Mouse (Mus musculus) adrenal gland, adult 18-20 months (tissue): ENCODE measurements at regions not wholly inside any gene's neighbourhood (a gene's known extent, or its start where the extent isn't known, plus 50 kb on each side); places are given as distances from the start of the nearest gene placed in this dataset.
"Not testable (repeated sequence)": the region's sequence is repeated elsewhere in the genome, so short reads cannot be mapped to it uniquely, and the experiment has no call there.

Experiments
- DNase-seq, 2 experiments: peaks; one replicate each; pipeline ENCODE4 v3.0.0; 2021 to 2022; ENCODE audit warnings: low spot score in 2 of 2

DNA sequence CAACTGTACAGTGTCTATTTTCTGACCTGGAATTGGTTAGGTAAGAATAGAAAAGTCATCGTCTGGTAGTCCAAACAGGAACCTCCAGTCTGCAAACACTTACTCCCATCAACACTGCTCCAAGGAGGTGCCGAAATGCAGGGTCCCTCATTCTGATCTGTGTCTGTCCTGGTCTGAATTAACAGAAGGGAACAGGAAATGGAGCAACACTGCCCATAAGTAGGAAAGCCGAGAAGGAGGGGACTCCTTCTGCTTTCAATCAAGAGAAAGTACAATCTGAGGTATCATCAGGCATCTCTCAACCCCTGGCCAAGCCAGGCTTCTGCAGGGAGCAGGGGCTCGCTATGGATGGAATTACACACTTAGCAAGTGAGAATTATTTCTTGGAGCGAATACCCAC, 562.4 kb upstream of the 2610301B20Rik start:
- DNase-seq = no peak

DNA sequence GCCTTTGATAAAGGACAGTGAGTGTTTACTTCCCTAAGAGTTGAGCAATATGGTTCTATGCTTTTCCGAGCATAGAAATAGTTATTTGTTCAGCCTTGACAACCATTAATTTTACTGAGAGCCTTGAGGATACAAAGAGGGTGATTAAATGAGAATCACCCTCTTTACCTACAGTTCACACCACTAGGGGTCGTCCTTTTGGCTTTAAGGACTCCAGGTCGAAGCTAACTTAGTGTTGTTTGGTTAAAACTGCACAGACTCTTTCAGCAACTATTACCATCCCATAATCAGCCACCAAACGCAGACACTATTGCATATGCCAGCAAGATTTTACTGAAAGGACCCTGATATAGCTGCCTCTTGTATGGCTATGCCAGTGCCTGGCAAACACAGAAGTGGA, 559.2 kb upstream of the 2610301B20Rik start:
- DNase-seq = no peak

DNA sequence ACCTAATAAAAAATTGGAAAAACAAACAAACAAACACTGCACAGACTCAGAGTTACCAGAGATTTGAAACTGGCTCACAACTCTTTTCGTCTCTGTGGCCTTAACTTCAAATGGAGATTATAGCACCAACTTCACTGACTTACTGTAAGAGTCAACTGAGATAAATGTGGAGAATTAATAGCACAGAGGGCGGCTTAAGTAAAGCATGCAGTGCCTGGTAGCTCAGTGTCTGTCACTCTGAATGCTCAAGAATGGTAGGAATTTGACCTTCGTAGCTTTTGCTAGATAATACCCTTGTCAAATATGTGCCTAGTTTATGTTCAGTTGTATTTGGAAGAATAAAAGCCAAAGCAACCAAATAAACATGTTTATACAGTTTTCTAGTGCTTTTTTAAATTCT, 558.4 kb upstream of the 2610301B20Rik start:
- DNase-seq = no peak

DNA sequence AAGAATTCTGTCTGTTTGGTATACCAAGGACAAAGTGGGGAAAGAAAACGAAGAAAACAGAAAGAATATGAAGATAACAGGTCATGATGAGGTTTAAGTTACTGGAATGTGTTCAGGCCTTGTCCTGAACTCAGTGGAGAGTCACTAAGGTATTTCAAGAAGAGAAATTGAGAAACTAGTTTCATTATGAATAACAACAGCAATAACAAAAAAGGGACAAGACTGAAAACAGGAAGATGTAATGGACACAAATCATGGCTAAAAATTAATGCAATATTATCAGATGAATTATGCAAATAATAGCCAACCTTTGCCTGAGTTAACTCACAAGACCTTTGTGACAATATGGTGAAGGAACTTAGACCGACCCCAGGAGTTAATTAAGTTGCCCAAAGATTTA, 530.2 kb upstream of the 2610301B20Rik start:
- no peak for DNase-seq

DNA sequence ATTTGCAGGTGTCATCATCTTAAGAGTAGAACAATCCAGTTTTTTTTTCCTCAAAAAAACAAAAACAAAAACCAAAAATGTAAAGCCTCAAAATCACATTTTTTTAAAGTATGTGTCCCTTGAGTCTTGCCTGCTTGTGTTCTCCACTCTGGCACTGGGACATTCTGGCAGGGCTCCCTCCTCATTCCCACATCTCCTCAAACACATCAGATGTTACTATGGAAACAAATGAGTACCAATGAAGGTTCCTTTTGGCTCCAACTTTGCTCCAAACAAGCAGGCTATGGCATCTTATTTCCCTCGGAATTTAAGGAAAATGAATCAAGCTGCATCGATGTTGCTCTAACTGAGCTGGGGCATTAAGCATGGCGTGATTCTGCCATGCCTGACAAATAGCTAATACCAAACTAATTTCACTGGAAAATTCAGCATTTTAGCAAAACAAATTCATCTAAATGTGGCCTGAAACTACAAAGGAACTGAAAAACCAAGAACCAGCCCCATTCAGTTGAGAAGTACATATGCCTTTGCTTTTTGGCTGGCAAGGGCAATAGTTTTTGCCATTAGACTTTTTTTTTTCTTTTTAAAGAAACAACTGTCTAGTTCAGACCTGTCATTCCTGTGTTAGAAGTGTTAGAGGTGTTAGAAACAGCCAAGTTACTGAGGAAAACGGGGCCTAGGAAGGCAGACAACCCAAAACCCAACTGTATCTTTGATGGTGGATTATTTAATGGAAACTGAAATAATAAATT, 522.2 kb upstream of the 2610301B20Rik start:
- no peak for DNase-seq

DNA sequence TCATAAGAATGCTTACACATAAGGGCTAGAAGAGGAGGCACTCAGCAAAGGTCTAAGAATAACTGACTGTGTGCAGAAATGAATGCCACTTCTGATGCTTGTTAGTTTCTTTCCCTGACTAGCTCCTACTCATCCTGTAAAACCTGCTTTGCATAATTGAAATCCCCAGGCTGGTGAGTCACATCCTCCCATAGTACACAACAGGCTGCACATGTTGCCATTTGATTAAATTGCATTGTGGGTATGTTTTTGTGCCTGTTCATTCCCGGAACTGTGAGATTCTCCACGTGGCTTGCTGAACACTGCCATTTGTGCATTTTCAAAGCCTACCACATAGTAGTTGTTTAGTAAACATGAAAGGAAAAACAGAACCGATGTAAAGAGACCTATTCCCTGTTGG, 516.7 kb upstream of the 2610301B20Rik start:
- DNase-seq = no peak

DNA sequence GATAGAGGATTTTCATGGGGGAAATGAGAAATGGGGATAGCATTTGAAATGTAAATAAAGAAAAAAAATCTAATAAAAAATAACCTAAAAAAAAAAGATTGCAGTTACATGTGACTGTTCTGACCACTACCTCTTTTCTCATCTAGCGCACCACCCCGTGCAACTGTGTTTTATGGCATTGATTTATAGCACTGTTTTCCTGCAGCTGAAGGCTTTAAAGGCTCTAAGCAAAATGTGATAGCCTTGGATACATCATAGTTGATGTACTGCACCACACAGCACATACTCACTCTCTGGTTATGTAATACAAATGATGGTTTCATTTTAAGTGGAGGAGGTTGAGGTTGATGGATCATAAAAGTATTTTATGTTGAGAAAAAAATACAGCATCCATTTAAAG, 484.5 kb upstream of the 2610301B20Rik start:
- DNase-seq = no peak

DNA sequence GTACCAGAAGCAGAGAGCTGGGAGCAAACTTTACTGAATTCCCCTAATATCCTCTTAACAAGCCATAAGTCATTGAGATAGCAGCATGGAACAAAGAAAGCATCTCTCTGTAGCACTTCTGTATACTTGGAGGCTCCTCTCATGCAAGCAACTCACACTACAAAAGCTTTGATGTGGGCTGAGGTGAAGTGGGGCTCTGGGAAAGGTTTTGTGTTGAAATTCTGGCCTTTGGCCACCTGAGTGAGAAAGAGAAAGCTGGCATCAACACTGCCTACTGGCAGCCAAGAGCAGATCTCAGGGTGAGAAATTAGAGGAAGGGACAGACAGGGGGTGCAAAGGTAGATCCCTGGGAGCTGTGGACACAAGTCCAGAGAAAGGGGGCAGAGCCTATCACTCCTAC, 477.0 kb upstream of the 2610301B20Rik start:
- DNase-seq = no peak

DNA sequence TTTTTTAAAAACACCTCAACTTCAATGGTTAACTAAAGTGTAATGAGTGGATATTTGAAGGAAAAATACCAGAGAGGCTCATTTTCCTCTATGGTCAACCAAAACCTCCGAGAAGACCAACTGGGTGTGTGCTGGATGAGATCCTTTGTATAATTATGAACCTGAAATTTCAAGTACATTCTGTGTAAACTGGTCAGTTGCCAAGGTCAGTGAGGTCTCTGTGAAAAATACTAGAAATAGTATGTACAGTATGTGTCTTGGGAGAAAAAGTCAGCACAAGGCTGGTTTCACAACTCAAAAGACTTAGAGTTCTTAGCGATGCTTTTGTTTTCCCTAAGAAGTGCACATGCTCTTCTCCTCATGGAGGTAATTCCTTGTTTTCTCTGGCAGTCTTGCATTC, 476.2 kb upstream of the 2610301B20Rik start:
- no peak for DNase-seq

DNA sequence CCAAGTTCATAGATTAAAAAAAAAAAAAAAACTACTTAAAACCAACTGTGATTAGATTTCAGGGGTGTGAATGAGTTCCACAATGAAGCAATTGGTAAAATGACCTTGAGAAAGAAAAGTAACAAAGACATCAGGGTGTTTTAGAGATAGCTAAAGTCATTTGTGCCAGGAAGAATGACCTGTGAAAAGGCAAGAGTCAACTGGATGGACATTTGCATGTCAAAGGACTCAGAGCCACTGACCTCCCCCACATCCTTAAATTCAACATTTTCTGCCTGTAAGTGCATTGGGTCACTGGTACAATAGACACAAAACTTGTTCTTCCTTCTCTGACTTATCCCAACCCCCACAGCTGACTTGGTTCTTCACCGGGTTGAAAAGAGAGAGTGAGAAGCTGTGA, 474.6 kb upstream of the 2610301B20Rik start:
- no peak for DNase-seq

DNA sequence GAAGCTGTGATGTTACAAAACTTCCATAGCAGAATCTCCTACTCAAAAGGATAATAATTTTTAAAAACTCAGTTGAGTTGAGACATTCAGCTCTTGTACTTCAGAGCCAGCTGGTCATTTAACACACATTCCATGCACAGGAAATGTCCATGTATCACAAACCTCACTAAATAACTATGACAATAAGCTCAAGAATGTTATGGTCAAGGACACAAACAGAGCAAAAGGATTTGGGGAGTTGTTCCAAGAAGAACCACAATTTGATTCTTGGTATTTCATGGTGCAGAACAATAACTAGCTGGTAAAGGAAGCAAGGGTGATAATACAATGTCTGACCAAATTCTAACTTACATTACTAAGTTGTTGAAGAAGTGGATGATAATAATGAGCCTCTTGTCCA, 471.4 kb upstream of the 2610301B20Rik start:
- DNase-seq = no peak

DNA sequence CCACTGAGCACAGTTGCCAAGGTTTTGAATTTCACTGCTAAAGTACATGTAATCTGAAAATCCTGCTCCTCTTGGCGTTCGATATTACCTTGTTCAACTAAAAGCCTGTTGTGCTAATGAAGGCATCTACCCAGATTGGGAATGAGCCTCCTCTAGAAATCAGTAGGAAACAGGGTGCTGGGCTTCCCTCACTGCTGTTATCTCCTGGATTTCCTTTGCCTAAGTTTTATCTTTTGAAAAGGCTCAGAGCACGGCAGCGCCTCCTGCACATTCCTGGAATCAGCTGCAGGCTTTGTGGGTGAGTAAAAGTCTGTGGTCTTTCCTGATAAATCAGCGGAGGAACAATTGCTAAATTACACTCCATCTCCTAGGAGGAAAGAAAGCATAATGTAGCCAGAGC, 469.9 kb upstream of the 2610301B20Rik start:
- no peak for DNase-seq

DNA sequence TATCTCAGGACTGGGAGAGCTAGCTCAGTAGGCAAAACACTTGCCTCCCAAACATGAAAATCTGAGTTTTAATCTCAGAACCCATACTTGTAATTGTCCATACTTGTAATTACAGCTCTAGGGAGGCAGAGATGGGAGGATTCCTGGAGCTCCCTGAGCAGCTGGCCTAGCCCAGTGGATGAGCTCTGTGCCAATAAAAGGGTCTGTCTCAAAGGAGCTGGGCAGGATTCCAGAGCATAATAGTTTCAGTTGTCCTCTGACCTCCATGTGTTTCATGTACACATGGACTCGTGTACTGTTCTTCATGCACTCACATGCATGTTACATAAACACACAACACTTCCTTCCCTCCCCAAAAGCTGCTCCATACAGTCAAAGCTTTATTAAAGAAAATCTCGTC, 469.2 kb upstream of the 2610301B20Rik start:
- DNase-seq = no peak

DNA sequence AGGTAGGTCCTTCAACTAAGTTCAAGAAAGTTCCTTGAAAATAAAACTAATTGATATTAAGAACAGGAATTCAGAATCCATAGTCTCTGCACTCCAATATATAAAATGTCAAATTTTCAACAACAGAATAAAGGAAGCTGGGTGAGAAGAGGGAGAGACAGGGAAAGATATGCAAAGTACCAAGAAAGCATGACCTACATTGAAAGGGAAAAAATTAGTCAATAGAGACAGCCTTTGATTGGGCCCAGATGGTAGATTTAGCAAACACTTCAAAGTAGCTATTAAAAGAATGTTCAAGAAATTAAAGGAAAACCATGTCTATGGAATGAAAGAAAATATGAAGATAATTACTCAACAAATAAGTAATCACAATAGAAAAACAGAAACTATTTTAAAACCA, 460.0 kb upstream of the 2610301B20Rik start:
- DNase-seq = no peak

DNA sequence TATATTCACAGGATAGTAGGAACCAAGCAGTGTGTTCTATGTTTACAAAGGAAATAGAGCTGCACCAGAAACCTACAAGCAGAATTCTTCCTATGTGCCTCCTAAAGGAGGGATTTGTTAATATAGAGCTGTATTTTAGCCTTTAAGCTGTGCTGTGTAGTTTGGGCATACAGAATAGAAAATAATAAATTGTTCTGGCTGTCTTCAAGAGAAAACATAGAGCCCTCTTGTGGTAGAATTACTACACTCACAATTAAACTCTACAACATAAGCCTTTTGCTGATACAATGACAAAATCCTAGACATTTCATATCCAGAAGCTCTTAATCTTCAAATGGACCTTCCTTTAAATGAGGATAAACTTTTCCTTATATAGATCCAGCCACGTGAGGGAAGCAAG, 452.9 kb upstream of the 2610301B20Rik start:
- no peak for DNase-seq

DNA sequence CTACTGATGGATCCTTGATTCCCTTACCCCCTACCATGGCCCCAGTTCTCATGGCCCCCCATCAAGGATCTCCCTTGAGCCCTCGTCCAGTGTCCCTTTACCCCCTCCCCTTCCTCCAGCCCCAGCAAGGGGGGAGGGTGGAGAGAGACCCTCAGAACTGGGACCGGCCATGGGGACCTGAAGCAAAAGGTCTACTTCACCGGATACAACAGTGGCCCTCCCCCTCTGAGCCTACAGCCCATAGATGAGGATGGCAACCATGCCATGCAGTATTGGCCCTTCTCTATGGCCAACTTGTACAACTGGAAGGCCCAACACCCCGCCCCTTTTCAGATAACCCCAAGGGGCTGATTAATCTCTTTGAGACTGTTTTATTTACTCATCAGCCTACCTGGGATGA, 439.9 kb upstream of the 2610301B20Rik start:
- DNase-seq = no peak

DNA sequence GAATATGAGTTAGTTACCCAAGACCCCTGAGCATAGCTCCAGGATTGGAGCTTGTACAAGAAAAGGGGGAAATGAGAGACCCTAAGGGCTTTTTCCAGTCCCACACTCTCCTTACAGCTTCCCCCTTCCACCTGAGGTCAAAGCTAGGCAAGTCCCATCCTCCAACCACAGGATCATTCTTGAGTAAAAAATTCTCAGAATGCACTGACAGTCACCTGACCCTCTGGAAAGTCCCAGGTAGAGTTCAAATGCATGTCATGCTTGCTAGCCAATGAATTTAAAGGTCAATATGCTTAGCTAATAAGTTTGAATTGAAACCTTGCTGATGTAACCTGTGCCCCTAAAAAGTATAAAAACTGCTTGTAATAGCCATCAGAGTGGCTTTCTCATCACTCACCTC, 434.4 kb upstream of the 2610301B20Rik start:
- DNase-seq = not testable (repeated sequence)

DNA sequence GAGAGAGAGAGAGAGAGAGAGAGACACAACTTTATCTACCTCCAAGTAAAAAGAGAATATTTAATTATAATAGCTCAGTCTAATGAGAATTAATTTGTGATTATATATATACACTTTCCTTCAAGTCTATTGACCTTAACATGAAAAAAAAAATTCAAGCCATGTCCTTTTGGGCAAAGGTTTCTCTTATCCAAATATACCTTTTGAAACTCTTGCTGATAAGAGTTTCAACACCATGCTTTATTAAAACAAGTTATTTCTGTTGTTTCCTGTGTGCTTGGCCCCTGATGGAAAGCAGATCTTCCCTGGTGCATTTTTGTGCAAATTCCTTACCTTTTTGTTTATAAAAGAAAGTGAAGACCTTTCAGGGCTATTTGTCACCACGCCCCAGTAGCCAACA, 414.7 kb upstream of the 2610301B20Rik start:
- no peak for DNase-seq

DNA sequence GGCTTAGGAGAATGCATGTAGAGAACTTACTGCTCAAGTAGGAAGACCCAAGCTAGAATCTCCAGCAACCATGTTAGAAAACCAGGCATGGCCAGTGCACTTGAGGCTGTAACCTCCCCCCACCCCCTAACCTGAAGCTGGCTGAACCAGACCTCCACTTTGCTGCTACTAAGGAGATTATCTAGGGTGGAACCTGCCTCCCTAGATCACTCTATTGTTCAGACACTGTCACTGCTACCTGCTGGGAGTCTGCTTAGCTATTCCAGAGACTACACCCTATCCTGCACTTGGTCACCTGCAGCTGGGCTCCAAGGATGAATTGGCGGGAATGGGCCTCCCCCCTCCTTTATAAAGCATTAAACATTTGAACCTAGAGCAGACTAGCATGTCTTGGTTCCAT, 393.4 kb upstream of the 2610301B20Rik start:
- DNase-seq = no peak

DNA sequence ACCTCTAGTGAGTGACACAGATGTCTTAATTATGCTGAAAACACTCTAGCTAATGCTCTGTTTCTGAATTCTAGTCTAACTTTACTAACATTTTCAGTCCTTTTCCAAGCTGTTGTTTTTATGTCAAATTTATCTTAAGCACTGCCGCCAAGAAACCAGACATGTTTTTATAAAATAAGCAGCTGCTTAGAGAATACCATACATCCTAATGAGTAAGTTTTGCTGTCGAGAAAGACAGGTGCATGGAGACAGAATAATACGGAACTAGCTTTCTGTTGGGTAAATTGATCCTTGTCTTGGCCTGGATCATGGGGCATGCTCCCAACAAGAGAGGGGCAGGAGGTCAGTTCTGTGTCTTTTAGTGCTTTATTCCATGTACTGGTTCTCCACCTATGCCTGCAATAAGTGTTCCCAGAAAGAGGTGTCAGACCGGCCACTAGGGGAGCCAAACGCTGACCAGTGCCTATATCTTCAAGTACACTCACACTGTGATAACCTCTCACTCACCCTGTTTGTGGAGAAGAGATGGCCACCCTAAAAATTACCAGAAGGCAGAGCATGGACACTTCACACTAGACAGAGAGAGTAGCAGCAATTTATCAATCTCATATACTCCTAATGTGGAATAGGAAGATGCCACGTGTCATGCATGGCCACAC, 366.0 kb upstream of the 2610301B20Rik start:
- no peak for DNase-seq

DNA sequence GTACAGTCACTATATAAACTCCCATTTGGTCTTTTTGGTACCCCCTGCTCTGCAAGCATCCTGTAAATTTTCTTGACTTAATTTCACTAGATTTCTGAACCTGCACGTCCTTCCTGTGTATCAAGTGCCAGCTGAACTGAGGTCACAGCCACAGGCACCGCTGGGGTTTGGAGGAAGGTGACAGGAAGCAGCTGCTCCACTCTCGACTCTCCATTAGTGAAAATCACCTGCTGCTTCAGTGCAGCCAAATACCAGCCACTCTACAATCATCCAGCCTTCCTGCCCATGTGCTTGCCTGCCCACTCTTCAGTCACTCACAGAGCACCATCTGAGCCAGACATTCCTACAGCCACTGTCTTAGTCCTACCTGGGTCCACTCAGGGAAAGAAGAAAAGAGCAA, 364.3 kb upstream of the 2610301B20Rik start:
- no peak for DNase-seq

DNA sequence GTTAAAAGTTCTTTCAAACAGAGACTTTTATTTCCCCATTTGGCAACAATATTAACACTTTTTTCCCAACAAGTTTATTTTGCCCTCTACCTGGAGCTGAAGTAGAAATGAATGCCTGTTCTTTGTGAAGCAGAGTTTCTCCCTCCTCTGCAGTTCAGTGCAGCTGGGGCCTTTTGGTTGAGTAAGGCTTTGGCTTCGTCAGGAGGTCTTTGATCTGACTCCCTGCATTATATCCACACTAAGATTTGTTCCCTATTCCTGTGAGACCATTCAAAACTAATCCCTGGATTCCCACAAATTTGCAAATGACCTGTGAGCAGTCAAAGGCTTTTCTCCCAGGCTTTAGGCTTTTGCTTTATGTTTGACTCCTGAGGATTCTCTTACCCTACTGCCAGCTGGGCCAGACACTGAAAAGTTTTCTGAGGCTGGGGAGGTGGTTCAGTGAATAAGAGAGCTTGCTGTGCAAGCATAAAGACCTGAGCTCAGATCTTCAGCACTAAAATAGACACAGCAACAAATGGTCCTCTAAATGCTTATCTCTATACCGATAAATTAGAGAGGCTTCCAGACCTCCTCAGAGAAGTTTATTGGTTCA, 323.5 kb upstream of the 2610301B20Rik start:
- DNase-seq = no peak

DNA sequence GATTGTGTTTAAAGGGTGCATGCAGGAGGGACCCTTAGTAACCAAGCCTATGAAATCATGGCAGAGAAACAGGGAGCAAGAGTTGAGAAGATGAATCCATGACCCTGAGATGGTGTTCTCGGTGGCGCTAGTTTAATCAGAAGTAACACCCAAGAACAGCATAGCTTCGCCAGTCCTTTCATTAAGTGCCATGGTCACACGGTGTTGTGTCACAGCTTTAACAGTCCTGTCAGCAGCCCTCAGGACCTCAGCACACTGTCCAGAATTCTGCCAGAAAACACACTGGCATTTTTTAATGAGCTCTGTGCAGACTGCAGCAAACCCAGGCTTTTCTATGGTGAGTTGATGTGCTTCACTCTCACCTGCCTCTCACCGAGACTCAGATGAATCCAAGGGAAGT, 320.6 kb upstream of the 2610301B20Rik start:
- DNase-seq = no peak
